Mouse (Mus musculus) midbrain, embryonic 14.5 days (tissue): ENCODE results near the gene Ufsp1. TPM values are rescaled to one million over a fixed set of nuclear protein-coding genes. Genes with fewer than 3 reads are reported as not detected.
A peak's percentile ranks its signal among the peaks of the same experiment; 100 is the strongest.

Experiments used
- ATAC-seq: fragments of 200-750 bp; cut with Nextera tagmentation; 2 replicates; pipeline ENCODE4 v1.8.0; 2017; ENCODE audit warnings: moderate number of reproducible peaks, moderate library complexity; ENCODE audit not compliant: low FRiP score, low TSS enrichment
- DNase-seq: peaks from one replicate; pipeline ENCODE4 v3.0.0-alpha.2; 2015
- H3K27ac ChIP-seq: fragments of 300-500 bp; sonication (generic); replicated peaks from 2 replicates; pipeline ENCODE4 v1.5.1; 2014; ENCODE audit warnings: mild to moderate bottlenecking, low read depth, low read length, moderate library complexity
- H3K27me3 ChIP-seq: fragments of 300-500 bp; sonication (generic); 2 replicates; pipeline ENCODE4 v1.6.1; 2014; ENCODE audit warnings: low read length, control low read depth, mixed read lengths; ENCODE audit not compliant: control insufficient read depth, insufficient read depth
- H3K36me3 ChIP-seq: fragments of 300-500 bp; sonication (generic); 2 replicates; pipeline ENCODE4 v1.6.1; 2014; ENCODE audit warnings: low read length, control low read depth; ENCODE audit not compliant: control insufficient read depth, insufficient read depth
- H3K4me1 ChIP-seq: fragments of 300-500 bp; sonication (generic); 2 replicates; pipeline ENCODE4 v1.6.1; 2014; ENCODE audit warnings: mild to moderate bottlenecking, antibody characterized with exemption, low read length, control low read depth; ENCODE audit not compliant: control insufficient read depth, insufficient read depth
- H3K4me2 ChIP-seq: fragments of 300-500 bp; sonication (generic); 2 replicates; pipeline ENCODE4 v1.6.1; 2014; ENCODE audit warnings: mild to moderate bottlenecking, low read length, moderate library complexity
- H3K4me3 ChIP-seq: fragments of 300-500 bp; sonication (generic); replicated peaks from 2 replicates; pipeline ENCODE4 v1.5.1; 2014; ENCODE audit warnings: low read depth, low read length
- H3K9ac ChIP-seq: fragments of 300-500 bp; sonication (generic); replicated peaks from 2 replicates; pipeline ENCODE4 v1.6.1; 2014; ENCODE audit warnings: mild to moderate bottlenecking, low read length, moderate library complexity
- H3K9me3 ChIP-seq: fragments of 300-500 bp; sonication (generic); 2 replicates; pipeline ENCODE4 v1.6.1; 2016; ENCODE audit warnings: low read length, control low read depth, mixed read lengths; ENCODE audit not compliant: control insufficient read depth
- WGBS: fragments of 180-500 bp; shearing (Covaris S2); extraction: QIAGEN DNeasy Blood & Tissue Kit; methylation state at CpG from one replicate; pipeline ENCODE4 v1.1.7; 2014; 5-methylcytosine and 5-hydroxymethylcytosine counted together
- polyA plus RNA-seq: library from polyadenylated mRNA; unstranded; fragments of >200 nt; fragmentation: Nextera tagmentation; extraction: Ambion mirVana; gene quantifications from 2 replicates; pipeline ENCODE4 v1.2.1, GENCODE M21; 2014

Ufsp1 gene
- polyA plus RNA-seq, 1 experiment from 2014 or later: 13.7 TPM

DNA sequence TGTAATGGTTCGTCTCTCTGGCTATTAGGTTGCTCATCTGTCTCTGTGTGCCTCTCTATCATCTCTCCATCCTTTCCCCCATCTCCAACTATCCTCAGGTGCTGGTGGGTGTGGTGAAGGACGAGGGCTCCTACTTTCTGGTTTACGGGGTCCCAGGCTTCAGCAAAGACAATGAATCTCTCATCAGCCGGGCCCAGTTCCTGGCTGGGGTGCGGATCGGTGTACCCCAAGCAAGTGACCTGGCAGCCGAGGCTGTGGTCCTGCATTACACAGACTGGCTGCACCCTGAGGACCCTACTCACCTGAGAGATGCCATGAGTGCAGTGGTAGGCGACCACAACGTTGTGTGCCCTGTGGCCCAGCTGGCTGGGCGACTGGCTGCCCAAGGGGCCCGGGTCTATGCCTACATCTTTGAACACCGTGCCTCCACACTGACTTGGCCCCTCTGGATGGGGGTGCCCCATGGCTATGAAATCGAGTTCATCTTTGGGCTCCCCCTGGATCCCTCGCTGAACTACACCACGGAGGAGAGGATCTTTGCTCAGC, 3.0 kb upstream of the Ufsp1 start:
- DNase-seq: no peak

DNA sequence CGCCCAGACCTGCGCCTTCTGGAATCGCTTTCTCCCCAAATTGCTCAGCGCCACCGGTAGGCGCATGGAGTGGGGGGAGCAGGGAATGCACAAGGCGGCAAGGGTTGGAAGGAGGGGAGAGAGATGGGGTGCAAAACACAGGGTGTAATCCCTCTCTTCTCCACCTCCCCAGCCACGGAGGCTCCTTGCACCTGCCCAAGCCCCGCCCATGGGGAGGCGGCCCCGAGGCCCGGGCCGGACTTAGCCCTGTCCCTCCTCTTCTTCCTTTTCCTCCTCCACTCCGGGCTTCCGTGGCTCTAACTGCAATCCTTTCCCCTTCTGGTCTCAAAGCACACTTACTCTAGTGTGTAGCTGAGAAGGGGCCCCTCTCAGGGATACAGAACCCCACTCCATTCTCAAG, 1.1 kb upstream of the Ufsp1 start:
- peak; percentile 67 for DNase-seq
- WGBS: 1% methylated on average over 15 of the region's 15 CpGs
- Histone ChIP-seq H3K4me3 (peak overlapping the region; percentile 53), H3K4me2 (peak overlapping the region; percentile 100), H3K9me3 (no peaks in the 10 kb centered on the region), H3K9ac (peak overlapping the region; percentile 77), H3K36me3 (peaks cover 34% of the 10 kb centered on the region), H3K4me1 (peaks cover 21% of the 10 kb centered on the region), H3K27me3 (peaks cover 23% of the 10 kb centered on the region), H3K27ac (peak overlapping the region; percentile 85)
- no peak for ATAC-seq

More for the DNA sequence above, 3.0 kb upstream of the Ufsp1 start:
- Histone ChIP-seq H3K27ac (no peak overlapping the region), H3K27me3 (peaks cover 23% of the 10 kb centered on the region), H3K9ac (no peak overlapping the region), H3K4me2 (no peak overlapping the region), H3K9me3 (no peaks in the 10 kb centered on the region), H3K36me3 (peaks cover 16% of the 10 kb centered on the region), H3K4me3 (no peak overlapping the region), H3K4me1 (peaks cover 27% of the 10 kb centered on the region)
- ATAC-seq: no peak
- WGBS: 81% methylated on average over 15 of the region's 15 CpGs

DNA sequence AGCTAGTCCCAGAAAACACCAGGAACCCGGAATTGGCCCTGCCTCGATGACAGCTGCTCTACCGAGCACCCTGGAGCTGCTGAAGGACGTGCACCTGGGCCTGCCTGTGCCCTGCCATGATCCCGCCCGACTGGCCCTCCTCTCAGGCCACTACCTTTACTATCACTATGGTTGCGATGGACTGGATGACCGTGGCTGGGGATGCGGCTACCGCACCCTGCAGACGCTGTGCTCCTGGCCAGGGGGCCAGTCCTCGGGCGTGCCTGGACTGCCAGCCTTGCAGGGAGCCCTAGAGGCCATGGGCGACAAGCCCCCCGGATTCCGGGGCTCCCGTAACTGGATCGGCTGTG, 290 bp downstream of the Ufsp1 start:
- H3K4me1 ChIP-seq: peaks cover 15% of the 10 kb centered on the region
- DNase-seq: no peak
- peaks cover 49% of the 10 kb centered on the region for H3K36me3 ChIP-seq
- peak overlapping the region; percentile 53 for H3K4me3 ChIP-seq
- H3K9me3 ChIP-seq: no peaks in the 10 kb centered on the region
- 9% methylated on average over 18 of the region's 18 CpGs for WGBS
- peak overlapping the region; percentile 85 for H3K27ac ChIP-seq
- peak; percentile 46 for ATAC-seq
- H3K4me2 ChIP-seq: peak overlapping the region; percentile 100
- peaks cover 14% of the 10 kb centered on the region; the same call in 1 of the 2 replicates for H3K27me3 ChIP-seq
- peak overlapping the region; percentile 77 for H3K9ac ChIP-seq

DNA sequence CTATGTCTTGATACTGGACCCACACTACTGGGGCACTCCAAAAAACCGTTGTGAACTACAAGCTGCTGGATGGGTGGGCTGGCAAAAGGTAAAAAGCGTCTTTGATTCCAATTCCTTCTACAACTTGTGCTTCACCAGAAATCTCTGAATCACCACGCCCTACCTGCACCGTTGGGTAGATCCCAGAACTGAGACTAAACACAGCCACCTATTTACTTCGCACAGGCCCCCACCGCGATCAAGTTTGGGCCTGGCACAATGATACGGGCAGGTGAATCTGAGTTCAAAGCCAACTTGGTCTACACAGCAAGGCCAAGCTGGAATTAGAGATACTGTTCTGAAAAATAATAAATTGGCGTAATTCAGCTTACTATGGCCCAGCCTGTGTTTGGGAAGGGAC, 867 bp downstream of the Ufsp1 start:
- no peak for ATAC-seq
- 0 out of 2 replicates have a peak overlapping the region, but pooled peaks have one; percentile 53 for H3K4me3 ChIP-seq

DNA sequence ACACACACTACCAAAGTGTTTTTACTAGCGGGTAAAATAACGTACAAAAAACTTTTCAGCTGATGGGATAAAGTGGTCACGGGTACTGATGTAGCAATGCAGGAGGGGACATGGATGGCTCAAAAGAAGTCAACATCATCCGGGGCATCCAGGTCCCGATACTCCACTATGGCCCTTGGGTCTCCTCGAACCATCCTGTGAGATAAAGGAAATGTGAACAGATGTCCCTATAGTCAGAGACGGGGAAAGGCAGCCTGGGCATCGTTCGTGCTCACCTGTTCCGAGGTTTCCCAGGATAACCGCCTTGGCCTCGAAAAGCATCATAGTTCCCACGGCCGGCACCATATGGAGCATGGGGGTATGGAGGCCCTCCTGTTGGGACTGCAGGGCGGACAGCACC, 1.3 kb downstream of the Ufsp1 start:
- DNase-seq: no peak
- Histone ChIP-seq H3K4me1 (peaks cover 15% of the 10 kb centered on the region), H3K27me3 (peaks cover 5% of the 10 kb centered on the region; the same call in 1 of the 2 replicates), H3K4me3 (no peak overlapping the region), H3K9me3 (no peaks in the 10 kb centered on the region), H3K27ac (no peak overlapping the region), H3K36me3 (peaks cover 58% of the 10 kb centered on the region), H3K4me2 (no peak overlapping the region), H3K9ac (no peak overlapping the region)
- WGBS: 90% methylated on average over 15 of the region's 15 CpGs
- no peak for ATAC-seq

More for the DNA sequence above, 867 bp downstream of the Ufsp1 start:
- WGBS: 83% methylated on average over 9 of the region's 9 CpGs
- Histone ChIP-seq H3K36me3 (peaks cover 54% of the 10 kb centered on the region), H3K9me3 (no peaks in the 10 kb centered on the region), H3K4me1 (peaks cover 15% of the 10 kb centered on the region), H3K27me3 (peaks cover 8% of the 10 kb centered on the region; the same call in 1 of the 2 replicates), H3K9ac (peak overlapping the region; percentile 77; the same call in 1 of the 2 replicates), H3K27ac (peak overlapping the region; percentile 85; the same call in 1 of the 2 replicates), H3K4me2 (peak overlapping the region; percentile 100)
- DNase-seq: no peak

DNA sequence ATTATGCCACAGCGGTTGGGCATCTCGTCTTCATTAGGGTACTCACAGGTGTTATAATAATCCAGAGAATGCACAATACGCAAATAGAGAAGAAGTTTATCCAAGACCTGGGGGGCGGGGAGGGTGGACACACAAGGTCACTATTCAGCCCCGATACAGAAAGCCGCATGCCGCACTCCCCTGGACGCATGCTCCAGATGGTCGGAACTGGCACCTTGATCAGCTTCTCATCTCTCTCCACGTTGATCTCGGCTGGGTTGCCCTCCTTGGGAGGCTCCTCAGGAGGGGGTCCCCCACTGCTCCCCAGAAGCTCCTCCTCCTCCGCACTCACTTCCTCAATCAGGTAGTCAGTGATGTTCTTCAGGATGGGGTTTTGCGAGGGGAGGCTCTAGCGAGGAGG, 2.7 kb downstream of the Ufsp1 start:
- Histone ChIP-seq H3K27me3 (0 out of 2 replicates have a peak, but pooled peaks cover 3% of the 10 kb centered on the region), H3K4me2 (no peak overlapping the region), H3K36me3 (peaks cover 73% of the 10 kb centered on the region), H3K4me1 (peaks cover 15% of the 10 kb centered on the region), H3K27ac (no peak overlapping the region), H3K4me3 (no peak overlapping the region), H3K9ac (no peak overlapping the region), H3K9me3 (no peaks in the 10 kb centered on the region)
- ATAC-seq: no peak
- DNase-seq: no peak
- 93% methylated on average over 14 of the region's 14 CpGs for WGBS

DNA sequence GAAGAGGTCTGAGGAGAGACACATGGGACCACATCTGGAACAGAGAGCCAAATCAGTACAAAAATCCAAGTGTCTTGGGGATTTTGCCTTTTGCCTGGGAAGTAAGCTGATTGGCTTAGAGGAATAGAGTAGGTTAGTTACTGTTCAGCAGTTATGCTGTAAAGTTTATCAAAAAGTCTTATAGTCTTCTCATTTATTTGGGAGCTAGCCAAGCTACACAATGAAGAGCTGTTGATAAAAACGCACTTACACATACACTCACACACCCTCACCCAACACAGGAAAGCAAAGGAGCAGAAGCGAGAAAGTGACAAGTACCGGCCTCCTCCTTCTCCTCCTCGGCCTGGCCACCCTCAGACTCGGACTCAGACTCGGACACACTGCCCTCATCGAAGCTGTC, 4.8 kb downstream of the Ufsp1 start:
- peaks cover 93% of the 10 kb centered on the region for H3K36me3 ChIP-seq
- H3K4me2 ChIP-seq: no peak overlapping the region
- ATAC-seq (no peak), DNase-seq (no peak)
- no peak overlapping the region for H3K9ac ChIP-seq
- peaks cover 6% of the 10 kb centered on the region for H3K4me1 ChIP-seq
- H3K9me3 ChIP-seq: no peaks in the 10 kb centered on the region
- 82% methylated on average over 7 of the region's 7 CpGs for WGBS
- H3K27me3 ChIP-seq: no peaks in the 10 kb centered on the region
- H3K27ac ChIP-seq: no peak overlapping the region
- H3K4me3 ChIP-seq: no peak overlapping the region

DNA sequence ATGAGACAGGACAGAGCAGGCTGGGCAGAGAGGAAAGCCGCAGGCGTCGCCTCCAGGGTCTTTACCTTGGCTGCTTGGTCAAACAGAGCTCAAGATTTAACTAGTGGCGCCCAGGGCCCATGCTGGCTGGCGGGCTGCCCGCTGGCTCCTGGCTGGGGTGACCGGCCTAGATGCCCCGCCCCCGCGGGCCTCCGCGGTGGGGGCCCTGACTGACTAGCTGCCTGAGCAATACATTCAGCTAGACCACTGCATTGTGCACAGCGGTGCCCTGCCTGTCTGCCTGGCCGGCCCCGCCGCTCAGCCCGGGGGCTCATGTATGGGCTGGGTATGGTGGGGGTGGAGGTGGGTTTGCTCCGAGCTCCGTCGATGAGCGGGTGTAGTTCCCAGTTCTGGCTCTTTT, 6.8 kb downstream of the Ufsp1 start:
- H3K4me2 ChIP-seq: no peak overlapping the region
- DNase-seq (peak; percentile 43), ATAC-seq (no peak)
- peaks cover 18% of the 10 kb centered on the region for H3K4me1 ChIP-seq
- no peak overlapping the region for H3K27ac ChIP-seq
- H3K9ac ChIP-seq: no peak overlapping the region
- no peak overlapping the region for H3K4me3 ChIP-seq
- no peaks in the 10 kb centered on the region for H3K27me3 ChIP-seq
- WGBS: 73% methylated on average over 21 of the region's 21 CpGs
- peaks cover 82% of the 10 kb centered on the region for H3K36me3 ChIP-seq
- no peaks in the 10 kb centered on the region for H3K9me3 ChIP-seq

DNA sequence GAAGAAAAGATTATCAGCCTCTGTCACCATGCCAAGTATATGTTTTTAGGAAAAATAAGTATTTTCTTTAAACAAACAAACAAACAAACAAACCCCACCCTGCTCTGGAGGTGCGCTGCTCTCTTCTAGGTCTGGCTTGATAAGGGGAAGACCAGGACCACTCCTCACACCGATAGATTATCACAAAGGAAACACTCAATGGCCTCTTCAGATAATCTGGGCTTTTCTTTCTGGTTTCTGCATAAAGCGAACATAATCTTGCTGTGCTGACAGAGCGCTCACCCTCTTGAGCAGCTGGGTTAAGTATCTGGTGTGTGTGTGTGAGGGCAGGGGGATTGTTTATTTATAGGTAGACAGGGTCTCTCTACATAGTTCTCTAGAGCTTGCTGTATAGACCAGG, 9.2 kb downstream of the Ufsp1 start:
- peaks cover 58% of the 10 kb centered on the region for H3K36me3 ChIP-seq
- no peak overlapping the region; the same call in 1 of the 2 replicates for H3K9ac ChIP-seq
- WGBS: 88% methylated on average over 4 of the region's 4 CpGs

More for the DNA sequence above, 9.2 kb downstream of the Ufsp1 start:
- H3K4me1 ChIP-seq: peaks cover 20% of the 10 kb centered on the region
- ATAC-seq (no peak), DNase-seq (no peak)
- no peaks in the 10 kb centered on the region for H3K27me3 ChIP-seq
- no peak overlapping the region for H3K27ac ChIP-seq
- H3K4me3 ChIP-seq: no peak overlapping the region
- no peak overlapping the region for H3K4me2 ChIP-seq
- H3K9me3 ChIP-seq: no peaks in the 10 kb centered on the region
